Mouse (Mus musculus) c-Kit-positive CD71-negative TER-119-negative erythroid progenitor cells, embryonic 14.5 days (primary cell): ENCODE data around the gene Svbp.

Experiments
- DNase-seq: peaks from one replicate; pipeline ENCODE4 v3.0.0-alpha.2; 2013; ENCODE audit warnings: low read depth

The Svbp gene

DNA sequence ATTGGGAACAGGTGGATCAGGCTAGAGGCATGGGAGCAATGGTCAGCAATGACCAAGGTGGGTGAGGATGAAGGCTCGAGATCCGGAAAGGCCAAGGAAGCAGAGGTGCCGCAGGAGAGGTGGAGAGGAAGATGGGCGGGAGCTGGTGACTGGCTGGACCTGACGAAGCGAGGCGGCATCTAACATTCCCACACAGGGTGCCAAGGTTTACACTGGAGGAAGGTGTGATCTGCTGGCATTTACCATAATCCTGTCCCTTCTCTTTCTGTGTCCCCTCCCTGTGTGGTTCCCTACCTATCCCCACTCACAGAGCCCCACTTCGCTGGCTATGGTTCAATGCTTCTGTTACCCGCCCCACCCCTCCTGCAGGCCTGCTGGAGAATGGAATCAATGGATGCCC is 50.9 kb downstream of the Svbp start:
- DNase-seq: no peak

GRCm38 (mm10) chr4:119246688-119247225 is 51.7 kb downstream of the Svbp start:
- DNase-seq: no peak

DNA sequence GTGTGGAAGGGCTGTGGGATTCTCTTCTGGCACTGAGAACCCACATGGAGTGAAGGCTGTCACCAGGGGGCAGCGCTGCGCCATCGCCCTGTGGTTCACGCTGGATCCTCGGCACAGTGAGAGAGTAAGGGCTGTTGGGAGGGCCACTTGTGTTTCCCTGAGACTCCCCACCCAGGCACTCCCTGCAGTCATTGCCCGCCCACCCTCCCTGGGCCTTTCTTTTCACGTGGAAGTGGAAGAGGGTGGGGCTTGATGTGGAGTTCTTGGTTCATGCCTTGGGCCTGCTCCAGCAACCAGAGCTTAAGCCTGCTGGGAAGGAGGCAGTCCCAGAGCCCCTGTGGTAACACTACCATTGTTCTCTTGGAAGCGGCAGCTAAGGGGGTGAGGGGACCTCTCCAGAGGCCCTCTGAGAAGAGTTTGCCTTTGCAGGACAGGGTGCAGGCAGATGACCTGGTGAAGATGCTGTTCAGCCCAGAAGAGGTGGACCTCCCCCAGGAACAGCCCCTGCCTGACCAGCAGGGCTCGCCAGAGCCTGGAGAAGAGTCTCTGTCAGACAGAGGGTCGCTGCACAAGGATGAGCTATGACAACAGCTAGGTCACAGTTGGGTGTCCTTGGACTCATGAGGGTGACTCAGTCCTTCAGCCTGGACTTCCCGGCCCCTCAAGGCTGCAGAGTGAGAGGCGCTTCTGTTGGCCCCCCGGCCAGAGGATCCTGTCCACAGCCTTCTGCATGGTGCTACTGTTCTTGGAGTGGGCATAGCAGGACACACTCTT is 52.5 kb downstream of the Svbp start:
- peak; percentile 49 for DNase-seq

- no peak for DNase-seq
These were observed 53.4 kb downstream of the Svbp start for GRCm38 (mm10) chr4:119248407-119248965.
